Mouse (Mus musculus) erythroblast, embryonic 14.5 days (primary cell): ENCODE data around the gene Kdm8.

Source experiments
- GATA1 ChIP-seq: IDR thresholded peaks from 2 replicates; pipeline ENCODE4 v1.6.1; 2012; ENCODE audit warnings: low read length, inconsistent platforms, mixed read lengths
- TAL1 ChIP-seq: IDR thresholded peaks from 3 replicates; pipeline ENCODE4 v1.6.1; 2012; ENCODE audit warnings: low read length, inconsistent platforms, mixed read lengths

DNA sequence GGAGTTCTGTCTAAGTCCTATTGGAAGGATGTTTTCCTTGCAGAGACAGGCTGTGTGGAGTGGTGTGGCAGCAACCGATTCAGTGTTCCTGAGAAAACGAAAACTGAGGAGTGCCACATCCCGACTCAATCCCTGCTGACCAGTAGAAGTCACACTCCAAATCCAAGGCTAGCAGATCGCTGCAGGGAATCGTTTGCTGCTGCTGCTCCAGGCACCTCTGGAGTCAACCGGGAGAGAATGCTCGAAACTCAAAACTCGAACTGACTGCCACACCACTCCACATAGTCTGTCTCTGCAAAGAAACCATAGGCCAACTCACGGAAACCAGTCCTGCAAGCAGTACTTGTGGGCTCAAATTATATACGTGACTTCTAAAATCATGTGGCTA is 406 bp upstream of the Kdm8 start:
- TF ChIP-seq GATA1 (no peak), TAL1 (no peak)
